Mouse (Mus musculus) monocyte, adult 2 months (primary cell): Measurements from ENCODE around the gene Cdc6.
A peak's percentile ranks its signal among the peaks of the same experiment; 100 is the strongest.
"Not testable (repeated sequence)": the region's sequence is repeated elsewhere in the genome, so short reads cannot be mapped to it uniquely, and the experiment has no call there.

Experiments
- DNase-seq, 2 experiments: peaks; one replicate each; pipeline ENCODE4 v3.0.0; 2022; ENCODE audit warnings: low spot score in 2 of 2, low read depth in 1 of 2

Gene Cdc6

GRCm38 (mm10) chr11:98930773-98931512 lies 23.3 kb downstream of the Cdc6 start:
- DNase-seq: no peak

DNA sequence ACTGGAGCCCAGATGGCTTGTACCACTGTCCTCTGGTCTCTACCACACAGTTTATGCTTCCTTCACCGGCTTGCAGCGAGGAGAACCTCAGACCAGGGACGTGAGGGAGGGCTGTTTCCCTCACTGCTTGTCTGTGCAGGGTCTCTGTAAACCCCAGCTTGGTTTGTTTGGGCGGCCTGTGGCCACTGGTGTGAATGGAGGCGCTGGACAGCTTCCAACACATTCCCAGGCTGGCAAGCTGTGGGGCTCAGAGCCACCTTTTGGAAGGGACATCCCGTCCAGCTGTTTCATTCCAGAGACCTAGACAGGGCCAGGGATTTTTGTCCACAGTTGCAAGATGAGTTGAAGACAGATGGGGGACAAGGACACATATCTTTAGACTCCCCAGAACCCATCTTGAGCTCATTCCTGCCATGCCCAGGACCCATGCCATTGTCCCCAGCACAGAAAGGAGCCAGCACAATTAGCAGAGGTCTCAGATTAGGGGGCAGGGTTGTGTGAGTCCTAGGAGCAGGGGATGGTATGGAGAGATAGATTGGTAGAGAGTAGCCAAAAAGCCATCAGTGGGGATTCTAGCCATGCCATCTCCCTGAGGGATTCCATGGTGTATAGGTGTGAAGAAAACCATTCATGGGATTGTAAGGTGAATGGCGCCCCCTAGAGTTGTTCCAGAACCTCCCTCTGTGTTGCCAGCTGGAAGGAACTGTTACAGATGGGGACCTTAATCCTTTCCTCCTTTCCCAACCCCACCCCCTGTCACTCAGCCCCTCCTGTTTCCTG lies 24.1 kb downstream of the Cdc6 start:
- no peak for DNase-seq

DNA sequence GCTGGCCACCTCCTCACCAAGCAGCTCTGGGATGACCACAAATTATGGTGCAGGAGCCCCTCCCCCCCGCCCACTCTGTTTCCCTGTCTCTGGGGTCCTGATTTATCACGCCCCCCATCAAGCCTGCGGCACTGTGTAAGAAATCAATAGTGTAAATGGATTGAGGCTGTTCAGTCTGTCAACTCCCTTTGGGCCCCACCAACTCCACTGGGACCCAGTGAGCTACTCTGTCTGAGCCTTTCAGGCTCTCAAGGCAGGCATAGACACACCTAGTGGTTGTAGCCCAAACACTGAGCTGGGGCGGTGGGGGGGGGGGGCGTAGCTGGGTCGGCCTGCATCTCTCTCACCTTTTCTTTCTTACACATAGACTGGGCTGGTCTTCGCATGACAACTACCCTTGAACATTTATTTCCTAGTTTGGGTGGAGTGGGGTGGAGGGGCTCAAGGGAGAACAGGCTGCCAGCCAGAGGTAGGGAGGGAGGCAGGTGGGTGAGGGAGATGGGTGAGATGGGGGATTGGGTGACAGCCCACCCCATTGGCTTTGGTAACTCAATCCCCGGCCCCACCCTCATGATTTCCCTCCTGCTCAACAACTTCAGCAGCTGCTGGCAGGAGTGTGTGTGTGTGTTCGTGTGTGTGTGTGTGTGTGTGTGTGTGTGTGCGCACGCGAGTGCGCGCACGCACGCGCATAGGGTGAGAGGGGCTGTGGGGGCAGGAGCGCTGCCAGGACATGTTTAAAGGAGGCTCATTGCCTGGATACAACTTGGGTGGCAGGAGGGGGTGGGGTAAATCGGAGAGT lies 24.9 kb downstream of the Cdc6 start:
- no peak for DNase-seq

DNA sequence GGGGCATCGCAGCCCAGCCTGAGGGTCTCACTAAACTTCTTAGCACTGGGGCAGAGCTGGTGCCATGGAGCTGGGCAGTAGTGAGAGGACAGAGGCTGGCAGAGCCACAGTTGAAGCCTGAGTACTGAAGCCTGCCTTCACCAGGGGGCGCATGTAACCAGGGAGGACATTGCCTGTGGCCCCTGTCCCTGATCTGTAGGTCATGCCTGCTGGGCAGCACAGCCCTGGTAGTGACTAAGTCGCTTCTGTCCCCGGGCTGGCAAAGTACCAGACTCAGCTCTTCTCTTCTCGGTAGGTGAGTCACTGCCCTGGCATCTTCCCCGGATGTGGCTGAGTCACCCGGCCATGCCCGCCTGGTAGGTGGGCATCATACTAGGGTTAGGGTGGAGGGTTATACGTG lies 25.6 kb downstream of the Cdc6 start:
- peak; percentile 66 to 71 for DNase-seq

- DNase-seq: not testable (repeated sequence)
Observed at GRCm38 (mm10) chr11:98933847-98934246, 26.2 kb downstream of the Cdc6 start.

- DNase-seq: no peak
Observed at GRCm38 (mm10) chr11:98934367-98934766, 26.8 kb downstream of the Cdc6 start.

- DNase-seq: no peak
Observed at GRCm38 (mm10) chr11:98935123-98935522, 27.5 kb downstream of the Cdc6 start.

DNA sequence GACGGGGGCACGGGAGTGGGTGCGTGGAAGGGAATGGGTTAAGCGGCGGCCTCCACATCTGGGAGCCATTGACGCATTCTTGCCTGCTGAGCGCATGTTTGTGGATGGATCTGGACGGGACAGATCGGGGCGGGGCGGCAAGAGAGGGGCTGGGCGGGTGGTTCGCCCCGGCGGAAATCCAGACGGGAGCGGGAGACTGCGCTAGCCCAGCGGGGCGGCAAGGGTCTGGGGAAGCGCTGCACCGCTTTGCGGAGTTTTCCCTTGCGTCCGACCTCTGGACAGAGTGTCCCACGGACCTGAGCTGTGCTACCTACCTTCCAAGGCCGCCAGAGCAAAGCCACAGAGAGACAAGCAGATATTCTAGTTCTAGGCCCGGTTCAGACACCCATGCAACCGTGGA lies 28.6 kb downstream of the Cdc6 start:
- DNase-seq: no peak

DNA sequence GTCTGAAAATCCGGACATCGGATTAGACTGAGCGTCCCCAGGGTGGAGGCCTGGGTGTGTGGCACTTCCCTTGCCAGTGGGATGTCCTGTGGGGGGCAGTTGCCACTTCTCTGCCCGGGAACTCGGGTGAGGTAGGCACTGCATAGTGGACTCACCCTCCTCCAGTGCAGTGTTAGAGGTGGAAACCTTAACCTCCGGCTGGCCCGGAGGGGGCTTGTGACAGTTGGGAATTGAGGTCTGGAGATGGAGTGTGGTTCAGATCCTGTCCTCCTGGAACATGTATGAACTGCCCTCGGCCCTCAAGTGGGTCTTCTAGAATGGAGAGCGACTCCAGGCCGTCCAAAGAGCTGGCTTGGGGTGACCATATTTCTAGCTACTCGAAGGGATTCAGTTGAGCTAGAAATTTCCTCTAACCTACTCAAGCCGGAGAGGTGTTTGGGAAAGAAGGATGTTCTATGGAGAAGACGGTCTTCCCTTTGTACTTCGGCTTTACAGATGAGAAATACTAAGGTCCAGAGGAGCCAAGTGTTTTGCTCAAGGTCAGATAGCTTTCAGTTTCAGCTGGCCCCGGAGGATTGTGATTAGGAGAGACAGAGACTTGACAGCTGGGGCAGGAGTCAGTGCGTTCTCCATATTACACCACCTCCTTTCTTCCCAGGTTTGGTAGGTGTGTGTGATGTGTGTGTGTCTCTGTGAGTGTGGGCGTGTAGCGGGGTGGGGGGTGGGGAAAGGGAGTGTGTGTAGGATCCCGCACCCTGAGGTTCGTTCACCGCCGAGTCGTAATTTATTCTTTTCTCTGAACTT lies 29.2 kb downstream of the Cdc6 start:
- DNase-seq: no peak

- DNase-seq: peak in 1 of 2 experiments; percentile 74
Observed at GRCm38 (mm10) chr11:98937410-98937913, 29.9 kb downstream of the Cdc6 start.

GRCm38 (mm10) chr11:98937914-98938694 lies 30.5 kb downstream of the Cdc6 start:
- no peak for DNase-seq

DNA sequence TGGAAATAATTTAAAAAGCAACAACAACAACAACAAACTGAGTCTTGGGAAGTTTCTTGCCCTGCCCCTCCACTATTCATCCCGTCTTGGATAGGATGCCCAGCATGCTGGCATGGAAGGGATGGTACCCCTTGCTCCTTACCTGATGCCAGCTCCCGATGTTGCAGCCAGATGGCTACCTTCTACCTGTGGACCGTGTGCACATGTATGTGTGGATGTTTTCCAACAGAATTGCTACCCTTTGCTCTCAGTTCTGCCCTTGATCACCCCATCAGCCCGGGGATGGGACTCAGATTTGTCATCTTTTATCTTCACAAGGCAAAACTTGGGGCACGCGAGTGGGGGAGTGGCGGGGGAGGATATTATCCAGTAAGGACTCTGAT lies 31.1 kb downstream of the Cdc6 start:
- no peak for DNase-seq

DNA sequence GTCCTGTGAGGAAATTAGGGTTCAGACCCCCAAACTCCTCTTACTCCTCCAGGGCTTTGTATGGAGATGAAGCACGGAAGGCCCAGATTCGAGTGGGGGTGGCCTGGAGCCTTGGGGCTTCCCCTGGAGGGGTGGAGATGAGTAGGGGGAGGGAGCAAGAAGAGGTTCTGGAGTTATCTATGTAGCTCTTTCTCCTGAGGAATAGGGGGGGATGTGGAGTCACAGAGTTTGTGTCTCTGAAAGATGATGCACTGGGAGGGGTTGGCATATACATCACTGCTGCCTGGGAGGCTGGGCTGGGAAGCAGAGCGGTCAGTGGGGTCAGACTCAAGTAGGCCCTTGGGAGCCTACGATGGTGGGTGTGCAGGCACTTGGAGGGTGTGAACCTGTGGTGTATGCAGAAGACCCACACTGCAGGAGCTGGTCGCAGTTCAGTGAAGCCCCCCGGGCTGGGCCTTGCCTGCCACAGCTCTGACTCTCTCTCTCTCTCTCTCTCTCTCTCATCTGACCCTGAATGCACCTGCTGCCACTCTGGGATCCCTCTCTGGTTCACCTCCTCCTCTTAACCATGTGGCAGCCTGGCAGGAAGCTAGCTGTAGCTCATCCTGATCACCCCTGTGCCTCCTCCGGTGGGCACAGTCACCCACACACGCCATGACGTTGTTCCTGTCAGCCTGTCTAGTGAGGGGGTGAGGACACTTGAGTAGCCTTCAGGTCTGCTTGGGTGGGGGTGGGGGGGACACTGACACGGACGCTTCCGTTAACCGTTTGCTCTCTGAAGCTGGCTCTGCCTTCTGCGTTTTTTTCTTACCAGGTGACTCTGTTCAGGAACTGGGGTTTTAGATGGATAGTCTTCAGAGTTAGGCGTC lies 31.7 kb downstream of the Cdc6 start:
- no peak for DNase-seq

DNA sequence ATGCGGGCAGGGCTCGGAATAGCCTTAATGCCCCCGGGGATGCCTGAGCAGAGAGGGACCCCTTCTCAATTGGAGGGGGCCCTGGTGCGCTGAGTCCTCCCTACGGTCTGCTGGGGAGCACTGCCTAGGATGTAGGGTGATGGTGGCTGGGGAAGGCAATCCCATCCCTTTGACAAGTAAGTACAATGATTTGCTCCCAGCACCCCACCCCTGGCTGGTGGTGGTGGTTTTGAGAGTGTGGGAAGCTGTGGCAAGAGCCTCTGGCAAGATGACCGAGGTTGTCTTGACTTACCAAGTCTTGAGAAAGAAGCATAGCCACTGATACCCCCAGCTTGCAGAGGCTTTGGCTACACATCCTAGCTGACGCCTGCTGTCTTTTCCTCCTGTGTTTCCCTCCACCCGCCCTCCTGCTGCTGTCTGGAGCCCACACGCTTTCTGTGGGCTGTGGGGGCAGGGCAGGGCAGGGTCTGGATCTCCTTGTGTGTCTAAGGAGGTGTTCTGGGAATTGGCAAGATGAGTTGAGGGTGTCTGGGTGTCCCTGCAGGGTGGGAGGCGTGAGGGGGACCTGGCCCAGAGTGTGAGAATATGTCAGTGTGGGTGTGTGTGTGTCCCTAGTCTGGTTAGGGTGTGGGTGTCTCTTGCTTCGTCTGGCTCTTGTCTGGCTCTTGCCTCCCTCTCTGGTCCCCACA lies 32.5 kb downstream of the Cdc6 start:
- DNase-seq: no peak

GRCm38 (mm10) chr11:98940776-98941175 lies 33.2 kb downstream of the Cdc6 start:
- no peak for DNase-seq

- DNase-seq: no peak
Observed at GRCm38 (mm10) chr11:98941341-98941825, 33.8 kb downstream of the Cdc6 start.

- DNase-seq: peak; percentile 89 to 91
Observed at GRCm38 (mm10) chr11:98941826-98942550, 34.4 kb downstream of the Cdc6 start.

DNA sequence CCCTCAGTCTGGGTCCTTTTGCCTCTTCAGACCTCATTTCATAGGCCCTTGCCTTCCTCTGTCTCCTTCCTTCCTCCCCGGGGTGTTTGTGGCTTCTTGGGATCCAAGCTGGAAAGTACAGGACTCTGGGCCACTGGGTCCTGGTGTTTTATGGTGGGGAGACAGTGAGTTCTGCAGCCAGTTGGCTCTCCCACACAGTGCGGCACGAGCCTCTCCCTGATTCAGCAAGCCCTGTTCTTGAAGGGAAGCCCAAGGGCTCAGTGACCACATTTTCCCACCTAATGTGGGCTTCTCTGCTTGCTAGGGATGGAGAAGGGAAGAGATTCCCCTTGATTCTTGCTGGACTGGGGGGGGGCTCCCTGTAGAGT lies 34.9 kb downstream of the Cdc6 start:
- no peak for DNase-seq
